8 mouse cellular contexts compared by ENCODE assay signal in the genomic region with DNA sequence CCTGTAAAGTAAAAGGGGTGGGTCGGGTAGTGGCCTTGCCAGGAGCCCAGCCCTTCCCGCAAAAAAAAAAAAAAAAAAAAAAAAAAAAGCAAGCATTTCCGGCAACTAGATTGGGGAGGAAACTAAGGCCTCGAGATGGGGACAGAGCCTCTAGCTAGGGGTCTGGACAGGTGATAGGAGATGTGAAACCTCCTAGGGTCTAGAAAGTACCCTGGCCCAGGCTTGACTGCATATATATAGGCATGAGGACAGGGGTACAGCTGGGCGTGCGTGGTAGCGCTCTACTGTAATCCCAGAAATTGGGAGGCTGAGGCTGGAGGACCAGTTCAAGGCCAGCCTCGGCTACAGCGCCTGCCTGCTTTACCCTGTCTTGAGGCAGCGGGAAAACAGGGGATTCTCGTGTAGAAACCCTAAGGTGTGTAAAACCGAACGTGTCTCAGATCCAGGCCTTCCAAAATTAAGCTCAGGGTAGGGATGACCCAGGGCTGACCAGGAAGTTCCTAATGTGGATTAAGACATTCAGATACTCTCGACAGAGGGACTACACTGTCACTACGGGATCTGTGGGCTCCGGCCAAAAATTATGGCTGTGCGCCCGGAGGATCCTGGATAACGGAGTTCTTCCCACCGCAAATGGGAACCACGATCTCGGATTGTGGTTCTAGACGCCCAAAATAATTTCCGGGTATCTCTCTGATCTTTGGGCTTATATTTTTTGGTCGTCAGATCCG. TPM values are rescaled to one million over a fixed set of nuclear protein-coding genes. Genes with fewer than 3 reads are reported as not detected.
DNase-seq lines count a peak whose midpoint lies in the region; ATAC-seq and TF ChIP-seq lines count a peak whose summit lies in the region.

No protein-coding gene starts in this region.

- H3K36me3 ChIP-seq in hindbrain, embryonic 12.5 days: peaks cover 26% of the 10 kb centered on the region
- H3K36me3 ChIP-seq in limb, embryonic 13.5 days: peaks cover 30% of the 10 kb centered on the region
- peaks cover 14% of the 10 kb centered on the region for H3K36me3 ChIP-seq in midbrain, embryonic 16.5 days (ENCODE audit: control insufficient read depth, insufficient read depth, low read length)

- H3K9ac ChIP-seq in hindbrain, embryonic 12.5 days: peak overlapping the region; percentile 70
- H3K9ac ChIP-seq in limb, embryonic 13.5 days: peak overlapping the region; percentile 76
- peak overlapping the region; percentile 87 for H3K9ac ChIP-seq in midbrain, embryonic 16.5 days (ENCODE audit: low read depth, low read length)

- WGBS in lung, adult 2 months: under 1% methylated on average over 26 of the region's 26 CpGs
- WGBS in hindbrain, embryonic 12.5 days: under 1% methylated on average over 26 of the region's 26 CpGs
- WGBS in limb, embryonic 13.5 days: 0% methylated on average over 26 of the region's 26 CpGs
- under 1% methylated on average over 26 of the region's 26 CpGs for WGBS in midbrain, embryonic 16.5 days

- H3K9me3 ChIP-seq in hindbrain, embryonic 12.5 days (replicated peaks): no peaks in the 10 kb centered on the region
- no peaks in the 10 kb centered on the region for H3K9me3 ChIP-seq in limb, embryonic 13.5 days
- no peaks in the 10 kb centered on the region for H3K9me3 ChIP-seq in midbrain, embryonic 16.5 days (replicated peaks; ENCODE audit: control insufficient read depth, low read length, poor library complexity, severe bottlenecking)

- H3K4me3 ChIP-seq in lung, adult 2 months (replicated peaks; ENCODE audit: extremely low read depth, low read depth, low read length): peak overlapping the region; percentile 71
- H3K4me3 ChIP-seq in hindbrain, embryonic 12.5 days: peak overlapping the region; percentile 53
- peak overlapping the region; percentile 72 for H3K4me3 ChIP-seq in limb, embryonic 13.5 days
- peak overlapping the region; percentile 83 for H3K4me3 ChIP-seq in midbrain, embryonic 16.5 days (ENCODE audit: low read depth, low read length)

- peaks cover 4% of the 10 kb centered on the region; the same call in 1 of the 2 replicates for H3K4me1 ChIP-seq in lung, adult 2 months (ENCODE audit: control insufficient read depth, insufficient read depth, low read length)
- H3K4me1 ChIP-seq in hindbrain, embryonic 12.5 days: peaks cover 13% of the 10 kb centered on the region
- H3K4me1 ChIP-seq in limb, embryonic 13.5 days: peaks cover 32% of the 10 kb centered on the region
- H3K4me1 ChIP-seq in midbrain, embryonic 16.5 days (ENCODE audit: control insufficient read depth, insufficient read depth, low read length): peaks cover 16% of the 10 kb centered on the region

- DNase-seq in lung, adult 2 months: peak; percentile 48
- no peak for DNase-seq in lung, postnatal 25 days (ENCODE audit: low spot score)
- peak; percentile 68 for DNase-seq in brain, adult 2 months (ENCODE audit: low read depth, low spot score)
- peak; percentile 31 for DNase-seq in yolk sac, embryonic 10.5 days (ENCODE audit: low spot score)

- TF ChIP-seq POLR2A in lung, adult 2 months (IDR thresholded peaks at IDR 0.05; ENCODE audit: borderline replicate concordance, extremely low read depth, low read depth, low read length): no peak

- H3K4me2 ChIP-seq in hindbrain, embryonic 12.5 days (replicated peaks): peak overlapping the region; percentile 67
- H3K4me2 ChIP-seq in limb, embryonic 13.5 days (replicated peaks): peak overlapping the region; percentile 75
- H3K4me2 ChIP-seq in midbrain, embryonic 16.5 days (ENCODE audit: low read length): peak overlapping the region; percentile 65

- TF ChIP-seq CTCF in lung, adult 2 months (IDR thresholded peaks at IDR 0.05; ENCODE audit: insufficient read depth, low read length): no peak

- peak; percentile 43 for ATAC-seq in erythroid progenitor cell, adult 5-6 weeks (replicated peaks; ENCODE audit: low FRiP score, poor library complexity, severe bottlenecking)
- ATAC-seq in hindbrain, embryonic 12.5 days (ENCODE audit: low FRiP score): peak; percentile 36
- ATAC-seq in limb, embryonic 13.5 days (ENCODE audit: low FRiP score, low read depth): peak; percentile 28; the same call in 1 of the 2 replicates
- ATAC-seq in midbrain, embryonic 16.5 days: peak; percentile 38

- H3K27me3 ChIP-seq in hindbrain, embryonic 12.5 days: no peaks in the 10 kb centered on the region
- no peaks in the 10 kb centered on the region for H3K27me3 ChIP-seq in limb, embryonic 13.5 days
- H3K27me3 ChIP-seq in midbrain, embryonic 16.5 days (ENCODE audit: control insufficient read depth, insufficient read depth, low read depth, low read length): no peaks in the 10 kb centered on the region

- H3K27ac ChIP-seq in hindbrain, embryonic 12.5 days: peak overlapping the region; percentile 56
- H3K27ac ChIP-seq in limb, embryonic 13.5 days: peak overlapping the region; percentile 85
- peak overlapping the region; percentile 84 for H3K27ac ChIP-seq in midbrain, embryonic 16.5 days (ENCODE audit: low read length)

RNA-seq across cellular contexts. Expression of gene Capns1, which starts 4.3 kb away (rescaled TPM):
- polyA plus RNA-seq in lung, adult 2 months (2012; rRNA removed): 784 and 1,083 TPM in 2 replicates
- total RNA-seq in erythroid progenitor cell, adult 5-6 weeks (2015; ENCODE audit: low replicate concordance): 161 and 183 TPM in 2 replicates
- 48.6 and 66.3 TPM in 2 replicates for total RNA-seq in erythroid progenitor cell, adult 5-6 weeks (2017; ENCODE audit: low replicate concordance)
- 78.0 and 80.0 TPM in 2 replicates for polyA plus RNA-seq in hindbrain, embryonic 12.5 days (2016; fragmentation: Nextera tagmentation; extraction: Ambion mirVana)
- polyA plus RNA-seq in limb, embryonic 13.5 days (2015; fragmentation: Nextera tagmentation; extraction: Ambion mirVana): 94.9 and 100 TPM in 2 replicates
- polyA plus RNA-seq in midbrain, embryonic 16.5 days (2015; fragmentation: Nextera tagmentation; extraction: Ambion mirVana): 64.8 and 65.3 TPM in 2 replicates

RNA-seq across cellular contexts. Expression of gene Cox7a1, which starts 10.3 kb away (rescaled TPM):
- polyA plus RNA-seq in lung, adult 2 months (2012; rRNA removed): 14.1 and 42.3 TPM in 2 replicates
- total RNA-seq in erythroid progenitor cell, adult 5-6 weeks (2015; ENCODE audit: low replicate concordance): not detected in 2 replicates
- not detected in 2 replicates for total RNA-seq in erythroid progenitor cell, adult 5-6 weeks (2017; ENCODE audit: low replicate concordance)
- 3.5 and 3.6 TPM in 2 replicates for polyA plus RNA-seq in hindbrain, embryonic 12.5 days (2016; fragmentation: Nextera tagmentation; extraction: Ambion mirVana)
- polyA plus RNA-seq in limb, embryonic 13.5 days (2015; fragmentation: Nextera tagmentation; extraction: Ambion mirVana): 1.8 and 2.4 TPM in 2 replicates
- 5.9 and 8.5 TPM in 2 replicates for polyA plus RNA-seq in midbrain, embryonic 16.5 days (2015; fragmentation: Nextera tagmentation; extraction: Ambion mirVana)

RNA-seq across cellular contexts. Expression of gene Zfp146, which starts 24.7 kb away (rescaled TPM):
- polyA plus RNA-seq in lung, adult 2 months (2012; rRNA removed): 9.5 and 14.8 TPM in 2 replicates
- total RNA-seq in erythroid progenitor cell, adult 5-6 weeks (2015; ENCODE audit: low replicate concordance): 21.3 and 48.2 TPM in 2 replicates
- 33.2 and 35.6 TPM in 2 replicates for total RNA-seq in erythroid progenitor cell, adult 5-6 weeks (2017; ENCODE audit: low replicate concordance)
- polyA plus RNA-seq in hindbrain, embryonic 12.5 days (2016; fragmentation: Nextera tagmentation; extraction: Ambion mirVana): 17.6 and 20.2 TPM in 2 replicates
- 22.2 and 22.4 TPM in 2 replicates for polyA plus RNA-seq in limb, embryonic 13.5 days (2015; fragmentation: Nextera tagmentation; extraction: Ambion mirVana)
- 10.8 and 13.4 TPM in 2 replicates for polyA plus RNA-seq in midbrain, embryonic 16.5 days (2015; fragmentation: Nextera tagmentation; extraction: Ambion mirVana)

RNA-seq across cellular contexts. Expression of gene Polr2i, which starts 37.5 kb away (rescaled TPM):
- polyA plus RNA-seq in lung, adult 2 months (2012; rRNA removed): 95.6 and 110 TPM in 2 replicates
- total RNA-seq in erythroid progenitor cell, adult 5-6 weeks (2015; ENCODE audit: low replicate concordance): 18.4 and 35.0 TPM in 2 replicates
- total RNA-seq in erythroid progenitor cell, adult 5-6 weeks (2017; ENCODE audit: low replicate concordance): 0.76 and 26.8 TPM in 2 replicates
- polyA plus RNA-seq in hindbrain, embryonic 12.5 days (2016; fragmentation: Nextera tagmentation; extraction: Ambion mirVana): 135 and 149 TPM in 2 replicates
- 171 and 184 TPM in 2 replicates for polyA plus RNA-seq in limb, embryonic 13.5 days (2015; fragmentation: Nextera tagmentation; extraction: Ambion mirVana)
- polyA plus RNA-seq in midbrain, embryonic 16.5 days (2015; fragmentation: Nextera tagmentation; extraction: Ambion mirVana): 158 and 166 TPM in 2 replicates

RNA-seq across cellular contexts. Expression of gene Tbcb, which starts 37.8 kb away (rescaled TPM):
- polyA plus RNA-seq in lung, adult 2 months (2012; rRNA removed): 38.4 and 41.6 TPM in 2 replicates
- total RNA-seq in erythroid progenitor cell, adult 5-6 weeks (2015; ENCODE audit: low replicate concordance): 10.9 and 33.9 TPM in 2 replicates
- 15.0 and 29.7 TPM in 2 replicates for total RNA-seq in erythroid progenitor cell, adult 5-6 weeks (2017; ENCODE audit: low replicate concordance)
- polyA plus RNA-seq in hindbrain, embryonic 12.5 days (2016; fragmentation: Nextera tagmentation; extraction: Ambion mirVana): 272 and 275 TPM in 2 replicates
- 219 and 220 TPM in 2 replicates for polyA plus RNA-seq in limb, embryonic 13.5 days (2015; fragmentation: Nextera tagmentation; extraction: Ambion mirVana)
- 436 and 442 TPM in 2 replicates for polyA plus RNA-seq in midbrain, embryonic 16.5 days (2015; fragmentation: Nextera tagmentation; extraction: Ambion mirVana)
